Mouse (Mus musculus) left cerebral cortex, postnatal 36 days (tissue): ENCODE measurements around the gene Sucla2. TPM values are rescaled to one million over a fixed set of nuclear protein-coding genes. Genes with fewer than 3 reads are reported as not detected.

Source experiments
- DNase-seq, 2 experiments: peaks; one replicate each; pipeline ENCODE4 v3.0.0; 2021 to 2022; ENCODE audit warnings: low spot score in 2 of 2, mixed read lengths in 1 of 2
- intact Hi-C: fragments of 180-260 bp; cut with DNase I; formaldehyde crosslinking; loops from one replicate; pipeline ENCODE4 v1.15.1; 2025
- total RNA-seq, 2 experiments: library from RNA; stranded (reverse); gene quantifications; 2 replicates each; pipeline ENCODE4 v1.2.3; 2021

Gene Sucla2
- 100 to 1,000 TPM; 143 TPM for total RNA-seq

- intact Hi-C loops: loop anchor here (1.0 kb wide), 1 partner anchor 27 kb away; no protein-coding TSS in a partner anchor
These were observed at the start of gene Sucla2 for GRCm38 (mm10) chr14:73524766-73525448. TSS of gene Sucla2 (plus strand) at chr14:73525319.

DNA sequence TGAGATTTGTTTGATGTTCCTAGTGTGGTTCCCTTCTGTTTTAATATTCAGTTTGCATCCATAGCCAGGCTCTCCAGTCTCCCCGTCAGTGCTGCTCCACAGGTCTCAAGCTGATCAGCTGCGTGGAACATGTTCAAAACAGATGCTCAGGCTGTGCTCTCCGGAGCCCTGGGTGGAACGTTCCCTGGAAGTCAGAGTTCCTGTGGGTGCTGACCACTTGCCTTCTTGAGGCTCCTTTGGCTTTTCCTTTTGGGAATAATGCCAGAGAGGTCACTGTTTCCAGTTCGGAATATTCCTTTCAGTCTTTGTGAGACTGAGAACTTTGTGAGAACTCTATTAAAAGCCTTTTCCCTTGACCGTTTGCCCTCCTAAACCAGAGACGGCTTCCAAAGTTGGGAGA lies 49.6 kb upstream of the Sucla2 start:
- no peak for DNase-seq
- intact Hi-C loops: loop anchor here (2.0 to 10.0 kb wide), 2 partner anchors 91 to 361 kb away; partner anchors contain the start of gene Itm2b

More at GRCm38 (mm10) chr14:73524766-73525448, at the start of gene Sucla2:
- peak; percentile 96 to 97 for DNase-seq

GRCm38 (mm10) chr14:73476361-73476934 lies 48.7 kb upstream of the Sucla2 start:
- DNase-seq: no peak
- intact Hi-C loops: loop anchor here (10.0 kb wide), 1 partner anchor 362 kb away; no protein-coding TSS in a partner anchor

GRCm38 (mm10) chr14:73477077-73477476 lies 48.0 kb upstream of the Sucla2 start:
- no peak for DNase-seq
- intact Hi-C loops: loop anchor here (10.0 kb wide), 1 partner anchor 362 kb away; no protein-coding TSS in a partner anchor

GRCm38 (mm10) chr14:73478321-73478720 lies 46.8 kb upstream of the Sucla2 start:
- no peak for DNase-seq
- intact Hi-C loops: loop anchor here (10.0 kb wide), 1 partner anchor 364 kb away; no protein-coding TSS in a partner anchor

- DNase-seq: no peak
- intact Hi-C loops: loop anchor here (10.0 kb wide), 1 partner anchor 365 kb away; no protein-coding TSS in a partner anchor
These were observed 45.3 kb upstream of the Sucla2 start for GRCm38 (mm10) chr14:73479771-73480170.

DNA sequence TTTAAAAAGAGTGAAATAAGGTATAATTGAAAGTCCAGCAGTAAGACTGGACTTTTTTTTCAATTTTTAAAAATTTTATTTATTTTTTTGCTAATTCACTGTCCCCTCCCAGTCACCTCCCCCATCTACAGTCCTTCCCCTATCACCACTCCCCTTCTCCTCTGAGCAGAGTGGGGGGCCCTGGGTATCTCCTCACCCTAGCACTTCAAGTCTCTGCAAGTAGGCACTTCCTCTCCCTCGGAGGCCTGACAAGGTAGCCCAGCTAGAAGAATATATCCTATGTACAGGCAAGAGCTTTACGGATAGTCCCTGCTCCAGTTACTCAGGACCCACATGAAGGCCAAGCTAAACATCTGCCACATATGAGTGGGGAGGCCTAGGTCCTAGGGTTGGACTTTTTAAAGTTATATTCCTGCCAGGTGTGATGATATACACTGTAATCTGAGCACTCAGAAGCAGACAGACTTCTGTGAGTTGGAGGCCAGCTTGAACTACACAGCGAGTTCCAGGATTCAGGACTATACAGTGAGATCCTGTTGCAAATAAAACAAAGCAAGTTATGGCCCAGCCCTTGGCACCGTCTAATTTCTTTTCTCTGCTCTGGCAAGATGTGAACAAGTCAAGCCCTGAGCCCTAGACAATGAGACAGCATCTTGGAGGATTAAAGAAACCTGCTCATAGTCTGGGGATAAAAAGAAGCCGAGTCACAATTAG lies 41.4 kb upstream of the Sucla2 start:
- intact Hi-C loops: no loop called here
- DNase-seq: no peak

DNA sequence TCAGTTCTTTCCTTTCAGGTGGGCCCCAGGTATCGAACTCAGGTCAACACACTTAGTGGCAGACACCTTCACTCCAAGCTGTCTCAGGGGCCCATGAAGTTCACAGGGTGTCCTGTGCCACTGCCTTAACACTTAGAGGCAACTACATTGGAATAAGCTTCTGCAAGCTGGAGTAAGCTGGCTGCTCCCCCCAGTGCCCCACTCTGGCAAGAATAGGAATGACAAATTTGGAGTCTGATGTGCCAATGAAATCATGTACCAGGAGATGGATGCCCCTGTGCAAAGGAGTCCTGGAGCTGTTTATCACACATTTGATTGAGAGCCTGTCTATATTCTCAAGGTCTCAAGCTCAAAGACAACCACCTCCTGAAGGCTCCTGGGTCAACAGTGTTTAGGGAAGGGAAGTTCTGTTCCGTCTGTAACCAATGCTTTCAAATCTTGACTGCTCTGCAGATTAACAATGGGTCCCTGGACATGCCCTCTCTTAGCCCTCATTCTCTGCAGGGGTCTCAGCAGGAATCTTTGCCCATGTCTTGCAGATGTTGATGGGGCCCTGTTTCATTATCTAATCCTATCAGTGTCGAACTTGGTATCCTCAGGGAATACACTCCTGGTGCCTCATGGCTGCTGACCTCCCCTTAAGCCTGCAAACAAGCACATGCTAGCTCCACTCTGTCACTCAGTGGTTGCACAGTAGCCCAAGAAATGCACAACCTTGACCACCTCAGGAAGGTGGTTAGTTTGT lies 40.6 kb upstream of the Sucla2 start:
- DNase-seq: no peak
- intact Hi-C loops: no loop called here

- no peak for DNase-seq
- intact Hi-C loops: no loop called here
These were observed 38.5 kb upstream of the Sucla2 start for GRCm38 (mm10) chr14:73486641-73487040.

GRCm38 (mm10) chr14:73493356-73493755 lies 31.8 kb upstream of the Sucla2 start:
- intact Hi-C loops: no loop called here
- DNase-seq: no peak

DNA sequence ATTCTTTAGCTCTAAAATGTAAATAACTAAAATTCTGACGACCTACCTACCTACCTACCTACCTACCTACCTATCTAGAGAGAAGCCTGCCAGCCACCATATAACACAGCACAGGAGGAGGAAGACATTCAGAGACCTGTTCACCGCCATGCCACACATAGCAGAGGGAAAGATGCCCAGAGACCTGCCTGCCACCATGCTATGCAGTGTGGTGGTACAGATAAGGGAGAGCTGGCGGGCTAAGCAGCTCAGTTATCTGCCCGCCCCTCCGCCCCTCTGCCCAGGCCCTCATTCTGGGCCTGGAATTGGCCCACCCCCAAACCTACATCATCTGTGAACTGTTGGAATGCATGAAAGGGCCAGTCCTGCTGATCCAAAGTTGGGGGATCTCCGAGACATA lies 31.0 kb upstream of the Sucla2 start:
- no peak for DNase-seq
- intact Hi-C loops: no loop called here

GRCm38 (mm10) chr14:73495753-73496152 lies 29.4 kb upstream of the Sucla2 start:
- intact Hi-C loops: no loop called here
- no peak for DNase-seq

DNA sequence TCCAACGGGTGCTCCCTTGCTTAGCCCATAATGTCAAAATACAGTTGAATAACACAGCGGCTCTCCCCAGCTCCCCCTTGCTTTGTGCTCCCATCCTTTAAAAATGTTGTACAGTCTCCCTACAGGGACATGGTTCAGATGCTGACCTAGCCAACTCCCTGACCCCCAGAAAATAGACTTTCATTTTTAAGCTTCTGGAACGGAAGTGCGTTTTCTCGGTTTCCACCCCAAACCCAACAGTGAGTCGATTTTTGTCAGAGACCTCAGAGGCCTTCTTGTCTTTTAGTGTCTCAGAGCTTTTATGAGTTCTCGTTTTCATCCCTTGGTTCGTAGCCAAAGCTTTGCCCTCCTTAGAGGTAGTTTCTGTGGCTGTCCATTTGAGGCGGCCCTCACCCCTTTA lies 23.8 kb upstream of the Sucla2 start:
- no peak for DNase-seq
- intact Hi-C loops: loop anchor here (10.0 kb wide), 1 partner anchor 116 kb away; the partner anchor contains the start of gene Itm2b

- intact Hi-C loops: loop anchor here (10.0 kb wide), 1 partner anchor 117 kb away; the partner anchor contains the start of gene Itm2b
- DNase-seq: no peak
These were observed 23.4 kb upstream of the Sucla2 start for GRCm38 (mm10) chr14:73501721-73502120.

GRCm38 (mm10) chr14:73502591-73503184 lies 22.4 kb upstream of the Sucla2 start:
- DNase-seq: no peak
- intact Hi-C loops: loop anchor here (10.0 kb wide), 1 partner anchor 118 kb away; the partner anchor contains the start of gene Itm2b

DNA sequence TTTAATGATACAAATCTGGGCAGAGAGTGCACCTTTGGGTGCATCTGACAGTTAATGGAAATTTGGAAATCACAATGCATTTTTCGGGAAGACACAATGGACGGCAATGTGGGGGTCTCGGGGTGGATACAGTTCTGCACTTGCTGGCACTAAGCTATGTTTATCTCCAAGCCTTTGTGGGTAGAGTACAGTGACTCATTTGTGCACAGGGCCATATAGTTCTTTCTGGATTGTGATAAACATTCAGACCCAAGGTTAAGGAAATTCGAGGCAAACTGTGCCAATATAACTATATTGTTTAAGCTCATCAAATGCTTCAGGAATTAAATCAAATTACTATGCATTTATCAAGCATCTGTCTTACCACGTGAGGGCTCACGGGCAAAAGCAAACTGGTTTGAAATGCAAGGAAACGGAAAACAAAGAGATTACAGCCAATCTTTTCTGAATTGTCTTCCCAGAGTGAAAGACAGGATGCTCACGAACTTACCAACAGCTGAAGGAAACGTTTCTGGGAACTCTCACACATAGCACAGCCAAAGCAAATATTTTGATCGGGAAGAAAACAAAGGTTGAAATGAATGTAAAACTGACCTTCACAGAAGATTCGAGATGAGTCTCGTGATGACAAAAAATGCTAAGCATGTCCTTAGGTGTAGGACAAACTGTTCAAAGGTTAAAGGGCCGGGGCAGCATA lies 21.7 kb upstream of the Sucla2 start:
- intact Hi-C loops: loop anchor here (10.0 kb wide), 1 partner anchor 119 kb away; the partner anchor contains the start of gene Itm2b
- no peak for DNase-seq

DNA sequence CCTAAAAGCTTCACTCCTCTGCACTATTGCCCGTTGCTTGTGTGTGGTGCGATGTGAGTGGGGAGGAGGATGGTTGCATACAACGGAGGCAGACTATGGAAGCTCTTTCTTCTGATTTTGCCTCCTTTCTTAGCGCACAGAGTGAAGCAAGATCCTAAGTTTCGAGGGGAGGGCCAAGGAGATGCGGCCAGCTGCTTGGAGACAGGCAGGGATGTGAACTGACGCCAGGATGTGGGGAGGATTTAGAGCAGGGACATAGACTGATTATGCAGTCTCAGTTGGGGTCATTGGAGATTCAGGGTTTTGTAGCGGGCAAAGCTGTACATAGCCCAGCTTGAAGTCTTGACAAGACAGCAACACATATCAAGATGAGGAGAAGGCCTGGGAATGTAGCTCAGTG lies 18.8 kb upstream of the Sucla2 start:
- no peak for DNase-seq
- intact Hi-C loops: loop anchor here (10.0 kb wide), 1 partner anchor 121 kb away; the partner anchor contains the start of gene Itm2b

- intact Hi-C loops: loop anchor here (10.0 kb wide), 1 partner anchor 122 kb away; the partner anchor contains the start of gene Itm2b
These were observed 17.9 kb upstream of the Sucla2 start for GRCm38 (mm10) chr14:73507200-73507599.

More at GRCm38 (mm10) chr14:73507200-73507599, 17.9 kb upstream of the Sucla2 start:
- no peak for DNase-seq
